Mouse (Mus musculus): ENCODE data around the gene Ddx18. TPM values are rescaled to one million over a fixed set of nuclear protein-coding genes. Genes with fewer than 3 reads are reported as not detected.
A peak's percentile ranks its signal among the peaks of the same experiment; 100 is the strongest.

Ddx18 gene
- polyA plus RNA-seq, 1 experiment from 2014 or later: 59.2 TPM

- 81% methylated on average over 16 of the region's 16 CpGs for WGBS
- Histone ChIP-seq H3K4me3 (no peak overlapping the region), H3K27ac (no peak overlapping the region), H3K4me1 (no peaks in the 10 kb centered on the region), H3K27me3 (ENCODE audit: insufficient read depth, poor library complexity, severe bottlenecking) (no peaks in the 10 kb centered on the region), H3K9me3 (no peaks in the 10 kb centered on the region), H3K36me3 (peaks cover 54% of the 10 kb centered on the region)
- no peak for DNase-seq (ENCODE audit: low spot score)
Observed at GRCm38 (mm10) chr1:121550801-121551456, 16.9 kb downstream of the Ddx18 start.

DNA sequence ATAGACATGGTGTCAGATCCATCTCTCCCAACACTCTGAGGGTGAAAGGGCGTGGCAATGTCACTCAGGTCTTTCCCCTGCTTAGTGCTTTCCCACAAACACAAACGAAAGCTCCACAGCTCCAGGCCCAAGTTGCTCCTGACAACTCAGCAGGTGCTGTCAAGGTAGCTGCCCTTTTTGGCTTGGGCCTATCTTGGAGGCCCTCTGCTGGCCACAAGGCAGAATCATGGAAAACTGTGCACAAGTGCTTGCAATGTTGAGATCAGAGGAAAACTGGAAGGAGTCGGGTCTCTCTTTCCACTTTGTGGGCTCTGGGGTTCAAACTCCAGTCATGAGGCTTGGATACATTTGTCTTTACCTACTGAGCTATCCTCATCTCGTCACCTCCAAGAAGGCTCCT is 18.3 kb downstream of the Ddx18 start:
- Histone ChIP-seq H3K27me3 (ENCODE audit: insufficient read depth, poor library complexity, severe bottlenecking) (no peaks in the 10 kb centered on the region), H3K9me3 (no peaks in the 10 kb centered on the region), H3K27ac (no peak overlapping the region), H3K36me3 (peaks cover 40% of the 10 kb centered on the region), H3K4me3 (no peak overlapping the region), H3K4me1 (no peaks in the 10 kb centered on the region)
- WGBS: 63% methylated on average over 4 of the region's 4 CpGs
- no peak for DNase-seq (ENCODE audit: low spot score)

DNA sequence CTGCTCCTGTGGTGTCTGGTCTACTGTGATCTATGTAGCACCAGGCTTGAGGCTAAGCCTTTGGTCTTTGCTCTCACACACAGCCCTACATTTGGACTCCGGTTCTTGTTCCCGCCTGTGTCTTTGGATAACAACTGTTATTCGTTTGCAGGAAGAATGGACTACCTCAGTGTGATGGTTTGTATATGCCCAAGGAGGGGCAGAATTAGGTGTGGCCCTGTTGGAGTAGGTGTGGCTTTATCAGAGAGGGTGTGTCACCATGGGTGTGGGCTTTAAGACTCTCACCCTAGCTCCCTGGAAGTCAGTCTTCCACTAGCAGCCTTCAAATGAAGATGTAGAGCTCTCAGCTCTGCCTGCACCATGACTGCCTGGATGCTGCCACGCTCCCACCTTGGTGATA is 19.1 kb downstream of the Ddx18 start:
- Histone ChIP-seq H3K4me1 (no peaks in the 10 kb centered on the region), H3K27ac (no peak overlapping the region), H3K27me3 (ENCODE audit: insufficient read depth, poor library complexity, severe bottlenecking) (no peaks in the 10 kb centered on the region), H3K9me3 (no peaks in the 10 kb centered on the region), H3K36me3 (peaks cover 33% of the 10 kb centered on the region), H3K4me3 (no peak overlapping the region)
- 93% methylated on average over 4 of the region's 4 CpGs for WGBS
- DNase-seq (ENCODE audit: low spot score): no peak

- no peak for DNase-seq (ENCODE audit: low spot score)
- peaks cover 15% of the 10 kb centered on the region for H3K36me3 ChIP-seq
- no peak overlapping the region for H3K27ac ChIP-seq
- no peaks in the 10 kb centered on the region for H3K27me3 ChIP-seq (ENCODE audit: insufficient read depth, poor library complexity, severe bottlenecking)
- 40% methylated on average over 2 of the region's 2 CpGs for WGBS
- H3K4me3 ChIP-seq: no peak overlapping the region
- H3K4me1 ChIP-seq: no peaks in the 10 kb centered on the region
- H3K9me3 ChIP-seq: no peaks in the 10 kb centered on the region
Observed at GRCm38 (mm10) chr1:121546844-121547243, 20.9 kb downstream of the Ddx18 start.

DNA sequence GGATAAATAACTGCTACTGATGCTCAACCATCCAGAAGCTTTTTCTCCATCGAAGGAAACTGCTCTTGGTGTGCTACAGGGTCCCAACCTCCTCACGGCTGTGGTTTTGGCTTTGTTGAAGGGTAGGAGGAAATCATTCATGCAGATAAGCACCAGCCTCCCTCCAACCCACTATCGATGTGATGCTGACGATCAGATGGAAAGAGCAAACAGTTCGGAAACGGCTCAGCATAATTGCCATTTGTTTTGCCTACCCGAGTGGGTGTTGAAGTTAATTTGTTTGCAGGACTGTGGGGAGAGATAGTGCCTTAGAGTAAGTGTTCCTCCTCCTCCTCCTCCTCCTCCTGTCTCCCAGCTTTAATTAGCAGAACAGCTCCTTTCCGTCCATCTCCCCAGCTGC is 27.4 kb downstream of the Ddx18 start:
- H3K4me1 ChIP-seq: no peaks in the 10 kb centered on the region
- no peaks in the 10 kb centered on the region for H3K9me3 ChIP-seq
- no peak overlapping the region for H3K27ac ChIP-seq
- 68% methylated on average over 8 of the region's 8 CpGs for WGBS
- H3K4me3 ChIP-seq: no peak overlapping the region
- H3K27me3 ChIP-seq (ENCODE audit: insufficient read depth, poor library complexity, severe bottlenecking): no peaks in the 10 kb centered on the region
- no peaks in the 10 kb centered on the region for H3K36me3 ChIP-seq
- DNase-seq (ENCODE audit: low spot score): no peak

- no peak overlapping the region for H3K27ac ChIP-seq
- 40% methylated on average over 7 of the region's 7 CpGs for WGBS
- H3K36me3 ChIP-seq: no peaks in the 10 kb centered on the region
- peaks cover 40% of the 10 kb centered on the region for H3K27me3 ChIP-seq (ENCODE audit: insufficient read depth, poor library complexity, severe bottlenecking)
- H3K9me3 ChIP-seq: no peaks in the 10 kb centered on the region
- no peak for DNase-seq (ENCODE audit: low spot score)
- H3K4me3 ChIP-seq: no peak overlapping the region
- H3K4me1 ChIP-seq: peaks cover 13% of the 10 kb centered on the region
Observed at GRCm38 (mm10) chr1:121531439-121531838, 36.4 kb downstream of the Ddx18 start.

DNA sequence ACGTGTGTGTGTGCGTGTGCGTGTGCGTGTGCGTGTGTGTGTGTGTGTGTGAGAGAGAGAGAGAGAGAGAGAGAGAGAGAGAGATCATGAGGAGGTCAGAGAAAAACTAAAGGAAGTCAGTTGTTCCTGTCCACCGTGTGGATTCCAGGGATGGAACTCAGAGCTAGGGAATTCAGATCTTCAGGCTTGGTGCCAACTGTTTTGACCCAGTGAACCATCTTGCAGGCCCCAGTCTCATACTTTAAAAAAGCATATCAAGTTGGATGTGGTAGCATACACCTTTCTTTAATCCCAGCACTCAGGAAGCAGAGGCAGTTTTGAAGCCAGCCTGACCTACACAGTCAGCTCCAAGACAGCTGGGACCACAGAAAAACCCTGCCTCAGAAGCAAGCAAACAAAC is 38.5 kb downstream of the Ddx18 start:
- Histone ChIP-seq H3K9me3 (no peaks in the 10 kb centered on the region), H3K36me3 (no peaks in the 10 kb centered on the region), H3K27me3 (ENCODE audit: insufficient read depth, poor library complexity, severe bottlenecking) (peaks cover 49% of the 10 kb centered on the region), H3K4me1 (peaks cover 13% of the 10 kb centered on the region), H3K4me3 (no peak overlapping the region), H3K27ac (no peak overlapping the region)
- 85% methylated on average over 6 of the region's 6 CpGs for WGBS
- no peak for DNase-seq (ENCODE audit: low spot score)

DNA sequence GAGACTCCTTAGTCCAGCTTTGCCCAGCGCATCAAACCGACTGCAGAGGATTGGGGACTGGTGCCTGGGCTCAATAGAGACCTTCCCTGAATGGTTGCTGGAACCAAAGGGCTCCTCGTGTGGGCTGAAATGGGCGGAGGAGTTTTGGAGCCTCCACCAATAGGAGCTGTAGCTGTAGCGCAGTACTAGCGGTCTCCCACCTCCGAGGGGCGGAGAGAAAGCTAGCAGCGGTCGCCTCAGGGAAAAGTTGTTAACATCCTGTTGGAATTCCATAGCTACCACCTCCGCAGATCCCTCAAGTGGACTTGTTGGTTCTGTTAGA is 39.4 kb downstream of the Ddx18 start, which contains the start of gene Htr5b:
Htr5b (minus strand) TSS at position 67 of the 322 bp plus-strand sequence.
- Histone ChIP-seq H3K4me3 (peak within 1 kb of the TSS; percentile 58), H3K27ac (no peak within 1 kb of the TSS), H3K9me3 (no peaks in the 10 kb centered on the region), H3K4me1 (peaks cover 13% of the 10 kb centered on the region), H3K36me3 (no peaks in the 10 kb centered on the region), H3K27me3 (ENCODE audit: insufficient read depth, poor library complexity, severe bottlenecking) (peaks cover 49% of the 10 kb centered on the region)
- 4% methylated on average over 11 of the region's 11 CpGs for WGBS
- peak; percentile 79 for DNase-seq (ENCODE audit: low spot score)

DNA sequence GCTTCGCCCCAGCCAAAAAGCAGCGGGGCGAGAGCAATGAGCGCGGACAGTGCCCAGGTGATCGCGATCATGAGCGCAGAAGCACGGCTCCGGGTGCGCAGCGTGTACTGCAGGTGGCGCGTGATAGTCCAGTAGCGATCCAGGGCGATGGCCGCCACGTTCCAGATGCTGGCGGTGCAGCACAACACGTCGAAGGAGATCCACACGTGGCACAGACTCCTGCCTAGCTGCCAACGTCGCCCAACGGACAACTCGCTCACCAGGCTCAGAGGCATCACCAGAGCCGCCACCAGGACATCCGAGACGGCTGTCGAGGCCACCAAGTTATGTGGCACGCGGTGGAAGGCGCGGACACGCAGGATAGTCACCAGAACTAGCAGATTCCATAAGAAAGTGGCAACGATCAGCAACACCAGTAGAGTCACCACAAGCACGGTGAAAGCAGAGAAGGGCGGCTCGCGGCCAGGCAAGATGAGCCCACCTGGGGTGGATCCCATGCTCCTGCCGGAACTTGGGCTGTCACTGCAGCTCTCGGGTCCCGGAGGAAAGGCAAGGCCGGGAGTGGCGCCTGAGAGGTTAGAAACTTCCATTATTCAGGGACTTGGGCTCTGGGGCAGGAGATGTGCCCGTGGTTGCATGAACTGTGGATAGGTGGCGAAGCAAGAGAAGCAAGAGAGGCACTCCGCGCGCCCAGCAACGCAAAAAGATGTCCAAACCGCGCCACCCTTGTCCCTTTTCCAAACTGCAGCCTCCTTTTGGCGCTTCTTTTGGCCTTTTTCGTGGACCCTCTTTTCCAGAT is 40.0 kb downstream of the Ddx18 start:
- Histone ChIP-seq H3K27me3 (ENCODE audit: insufficient read depth, poor library complexity, severe bottlenecking) (peaks cover 49% of the 10 kb centered on the region), H3K36me3 (no peaks in the 10 kb centered on the region), H3K4me3 (peak overlapping the region; percentile 58), H3K4me1 (peaks cover 13% of the 10 kb centered on the region), H3K9me3 (no peaks in the 10 kb centered on the region), H3K27ac (no peak overlapping the region)
- 10% methylated on average over 55 of the region's 55 CpGs for WGBS
- DNase-seq (ENCODE audit: low spot score): peak; percentile 76

DNA sequence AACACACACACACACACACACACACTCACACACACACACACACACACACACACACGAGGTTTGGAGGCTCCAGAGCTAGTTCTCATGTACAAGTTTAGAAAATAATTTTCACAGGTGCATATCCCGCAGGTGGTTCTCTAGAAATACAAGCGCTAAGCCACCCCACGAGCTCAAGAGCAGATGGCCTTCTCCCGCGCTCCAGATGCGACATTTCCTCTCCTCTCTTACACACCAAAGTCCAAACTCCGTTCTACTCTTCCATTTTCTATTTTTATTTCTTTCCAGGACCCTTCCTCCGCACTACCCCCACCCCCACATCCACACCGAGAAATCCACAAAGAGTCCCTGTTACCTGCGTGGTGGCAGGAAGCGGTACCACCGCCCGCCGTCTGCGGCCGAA is 40.7 kb downstream of the Ddx18 start:
- Histone ChIP-seq H3K27ac (no peak overlapping the region), H3K4me1 (peaks cover 13% of the 10 kb centered on the region), H3K36me3 (no peaks in the 10 kb centered on the region), H3K4me3 (peak overlapping the region; percentile 58), H3K27me3 (ENCODE audit: insufficient read depth, poor library complexity, severe bottlenecking) (peaks cover 49% of the 10 kb centered on the region), H3K9me3 (no peaks in the 10 kb centered on the region)
- no peak for DNase-seq (ENCODE audit: low spot score)
- WGBS: 45% methylated on average over 17 of the region's 17 CpGs

- Histone ChIP-seq H3K36me3 (no peaks in the 10 kb centered on the region), H3K9me3 (no peaks in the 10 kb centered on the region), H3K4me1 (no peaks in the 10 kb centered on the region), H3K27ac (no peak overlapping the region), H3K27me3 (ENCODE audit: insufficient read depth, poor library complexity, severe bottlenecking) (no peaks in the 10 kb centered on the region), H3K4me3 (no peak overlapping the region)
- DNase-seq (ENCODE audit: low spot score): no peak
- WGBS: 79% methylated on average over 1 of the region's 1 CpGs
Observed at GRCm38 (mm10) chr1:121518609-121519008, 49.2 kb downstream of the Ddx18 start.

DNA sequence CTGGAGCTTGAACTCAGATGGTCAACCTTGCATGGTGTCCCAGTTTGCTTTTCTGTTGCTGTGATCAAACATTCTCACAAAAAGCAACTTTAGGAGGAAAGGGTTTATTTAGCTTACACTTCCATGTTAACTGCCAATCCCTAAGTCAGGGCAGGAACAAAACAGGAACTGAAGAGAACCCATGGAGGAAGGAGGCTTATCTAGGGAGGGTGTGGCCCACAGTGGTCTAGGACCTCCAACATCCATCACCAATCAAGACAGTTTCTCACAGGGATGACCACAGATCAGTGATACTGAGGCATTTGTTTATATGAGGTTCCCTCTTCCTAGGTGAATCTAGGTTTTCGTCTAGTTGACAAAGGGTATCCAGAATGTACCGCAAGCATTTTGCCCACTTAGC is 55.8 kb downstream of the Ddx18 start:
- DNase-seq (ENCODE audit: low spot score): no peak
- H3K27ac ChIP-seq: no peak overlapping the region
- H3K36me3 ChIP-seq: peaks cover 4% of the 10 kb centered on the region; the same call in 1 of the 2 replicates
- H3K9me3 ChIP-seq: no peaks in the 10 kb centered on the region
- no peaks in the 10 kb centered on the region for H3K4me1 ChIP-seq
- WGBS: 93% methylated on average over 2 of the region's 2 CpGs
- H3K4me3 ChIP-seq: no peak overlapping the region
- no peaks in the 10 kb centered on the region for H3K27me3 ChIP-seq (ENCODE audit: insufficient read depth, poor library complexity, severe bottlenecking)

DNA sequence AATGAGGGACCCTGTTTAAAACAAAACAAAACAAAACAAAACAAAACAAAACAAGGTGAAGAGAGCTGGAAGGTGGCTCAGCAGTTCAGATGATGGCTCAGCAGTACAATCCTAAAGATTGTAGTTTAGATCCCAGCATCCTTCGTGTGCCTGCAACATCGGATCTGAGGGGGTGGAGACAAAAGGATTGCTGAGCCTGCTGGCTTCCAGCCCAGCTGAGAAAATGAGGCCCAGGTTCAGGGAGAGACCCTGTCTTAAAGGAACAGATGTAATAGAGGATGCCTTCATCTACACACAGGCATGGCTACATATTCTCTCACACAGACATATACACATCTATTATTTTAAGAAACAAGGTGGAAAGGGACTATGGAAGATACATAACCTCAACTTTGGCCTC is 56.6 kb downstream of the Ddx18 start:
- no peak for DNase-seq (ENCODE audit: low spot score)
- no peak overlapping the region for H3K27ac ChIP-seq
- peaks cover 4% of the 10 kb centered on the region; the same call in 1 of the 2 replicates for H3K36me3 ChIP-seq
- H3K4me1 ChIP-seq: no peaks in the 10 kb centered on the region
- no peaks in the 10 kb centered on the region for H3K27me3 ChIP-seq (ENCODE audit: insufficient read depth, poor library complexity, severe bottlenecking)
- H3K4me3 ChIP-seq: no peak overlapping the region
- H3K9me3 ChIP-seq: no peaks in the 10 kb centered on the region
- WGBS: 55% methylated on average over 2 of the region's 2 CpGs
